Mouse (Mus musculus) adrenal gland (tissue): Measurements from ENCODE around the gene Duox1.

Source experiments
- intact Hi-C: fragments of 180-260 bp; cut with DNase I; formaldehyde crosslinking; loops from one replicate; pipeline ENCODE4 v1.15.1; 2025
- long read RNA-seq, 2 experiments: library from polyadenylated mRNA; unstranded; transcript quantifications; one replicate each; pipeline ENCODE4 v2.0.0; 2020; ENCODE audit warnings: borderline replicate concordance in 1 of 2; ENCODE audit not compliant: insufficient replicate concordance in 1 of 2

The Duox1 gene
- long read RNA-seq, experiment 1: 0 reads
- long read RNA-seq, experiment 2: 0 reads

DNA sequence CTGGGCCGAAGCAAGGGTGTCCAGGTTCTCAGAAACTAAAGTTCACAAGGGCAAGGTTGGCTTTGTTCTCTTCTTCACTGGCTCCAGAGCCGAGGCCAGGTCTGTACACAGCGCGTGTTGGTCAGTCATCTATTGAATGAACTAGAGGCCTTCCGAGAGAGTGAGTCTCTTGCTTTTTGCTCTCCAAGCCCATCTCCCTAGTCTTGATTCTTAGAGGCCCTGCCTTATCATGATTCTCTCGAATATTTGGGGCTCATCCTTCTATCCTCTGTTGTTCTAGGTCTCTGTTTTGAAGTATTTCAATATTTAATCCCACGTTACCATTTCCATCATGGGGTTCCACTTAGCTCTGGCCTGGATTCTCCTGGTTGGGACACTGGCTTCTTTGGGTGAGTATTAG lies at the start of gene Duox1:
Gene Duox1, plus strand, starts transcription at position 301 of the 400 bp plus-strand sequence.
- intact Hi-C loops: no loop called here

GRCm38 (mm10) chr2:122266407-122267193 lies 48.9 kb upstream of the Duox1 start:
- intact Hi-C loops: no loop called here

DNA sequence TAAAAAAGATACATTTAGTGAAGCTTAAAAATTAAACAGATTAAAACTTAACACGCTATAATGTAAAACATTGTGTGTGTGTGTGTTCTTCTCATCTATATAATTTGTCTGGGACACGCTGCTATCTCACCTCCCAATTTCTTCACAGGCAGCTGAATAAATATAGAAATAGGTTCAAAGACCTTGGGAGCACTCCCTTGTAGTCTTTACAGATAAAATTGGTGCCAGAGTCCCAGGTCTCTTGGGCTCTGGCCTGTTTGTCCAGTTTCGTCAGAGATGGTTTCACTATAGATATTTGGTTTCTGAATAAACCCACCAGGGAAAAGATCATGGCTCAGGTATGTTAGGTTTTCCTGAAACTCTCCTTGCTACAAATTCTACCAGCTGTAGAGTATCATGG lies 36.7 kb upstream of the Duox1 start:
- intact Hi-C loops: no loop called here

- intact Hi-C loops: no loop called here
These were observed 31.4 kb upstream of the Duox1 start for GRCm38 (mm10) chr2:122284091-122284490.

- intact Hi-C loops: no loop called here
These were observed 29.3 kb upstream of the Duox1 start for GRCm38 (mm10) chr2:122286137-122286536.

DNA sequence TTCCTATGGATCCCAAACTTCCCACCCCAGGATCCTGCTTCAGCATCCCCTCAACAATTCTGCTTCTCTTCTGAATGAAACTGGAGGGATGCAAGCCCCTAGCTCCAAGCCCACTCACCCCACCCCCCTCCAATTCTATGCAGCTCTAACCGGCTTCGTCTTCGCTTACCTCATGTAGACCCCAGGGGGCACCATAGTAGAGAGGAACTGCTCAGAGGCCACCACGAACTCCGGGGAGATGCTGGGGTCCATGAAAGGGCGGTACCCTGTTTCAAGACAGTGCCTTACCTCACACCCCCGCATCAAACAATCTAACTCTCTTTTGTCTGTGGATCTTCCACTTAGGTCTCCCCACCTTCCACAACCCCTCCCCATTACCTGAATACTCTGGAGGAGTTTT lies 20.6 kb upstream of the Duox1 start:
- intact Hi-C loops: no loop called here

GRCm38 (mm10) chr2:122297271-122298095 lies 18.0 kb upstream of the Duox1 start:
- intact Hi-C loops: no loop called here

DNA sequence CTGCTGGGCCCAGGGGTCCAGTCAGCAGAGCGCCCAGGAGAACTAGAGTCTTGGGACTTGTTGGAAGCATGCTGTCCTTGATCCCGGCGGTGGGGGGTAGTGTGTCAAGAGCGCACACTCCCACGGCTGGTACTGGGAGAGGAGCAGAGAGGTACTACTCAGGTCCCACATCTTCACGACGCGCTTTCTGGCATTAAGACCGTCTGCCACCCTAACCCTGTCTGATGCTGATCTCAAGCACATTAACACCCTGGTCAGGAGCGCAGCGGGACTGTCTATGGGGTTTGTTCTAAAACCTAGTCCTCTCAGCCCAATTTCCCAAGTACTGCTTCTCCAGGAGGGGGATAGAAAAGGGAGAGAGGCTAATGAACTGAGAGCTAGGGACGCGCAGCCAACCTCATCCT lies 17.4 kb upstream of the Duox1 start, which contains the start of gene Duox2:
Gene Duox2, minus strand, starts transcription at position 354 of the 404 bp plus-strand sequence.
- intact Hi-C loops: no loop called here

DNA sequence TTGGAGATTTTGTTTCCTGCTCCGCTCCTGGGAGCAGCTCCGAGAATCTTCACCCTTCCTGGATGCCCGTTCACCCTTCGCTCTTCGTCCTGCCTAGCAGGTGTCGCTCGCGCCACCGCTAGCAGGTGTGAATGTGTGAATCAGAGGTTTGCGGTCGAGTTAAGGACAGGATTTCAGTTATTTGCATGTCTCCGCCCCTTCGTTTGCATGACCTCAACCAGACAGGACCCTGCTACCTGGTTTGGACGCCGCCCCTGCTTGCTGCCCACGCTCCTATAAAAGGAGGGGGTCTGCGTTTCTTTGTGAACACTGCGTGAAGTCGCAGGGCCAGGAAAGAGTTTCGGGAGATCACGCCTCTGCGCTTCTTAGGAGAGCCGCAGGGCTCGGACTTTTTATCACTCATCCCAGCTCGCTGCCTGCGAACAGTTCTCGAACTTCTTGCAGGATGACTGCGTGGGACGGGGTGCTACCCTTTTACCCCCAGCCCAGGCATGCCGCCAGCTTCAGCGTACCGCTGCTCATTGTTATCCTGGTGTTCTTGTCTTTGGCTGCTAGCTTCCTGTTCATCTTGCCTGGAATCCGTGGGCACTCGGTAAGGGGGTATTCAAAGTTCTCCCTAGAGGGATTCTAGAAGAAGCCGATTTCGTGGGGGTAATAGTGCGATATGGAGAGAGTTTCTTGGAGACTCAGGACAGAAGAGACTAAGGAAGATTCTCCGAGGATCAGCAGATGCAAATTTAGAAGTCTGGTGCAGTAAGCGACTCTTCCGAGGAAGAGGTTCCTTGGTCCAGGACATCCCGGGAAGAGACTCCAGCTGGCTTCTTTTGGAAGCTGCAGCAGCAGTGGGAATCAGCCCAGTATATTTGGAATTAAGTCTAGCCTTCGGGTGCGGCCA lies 16.6 kb upstream of the Duox1 start, which contains the start of gene Duoxa2:
Gene Duoxa2, plus strand, starts transcription at position 305 of the 895 bp plus-strand sequence.
- intact Hi-C loops: no loop called here

DNA sequence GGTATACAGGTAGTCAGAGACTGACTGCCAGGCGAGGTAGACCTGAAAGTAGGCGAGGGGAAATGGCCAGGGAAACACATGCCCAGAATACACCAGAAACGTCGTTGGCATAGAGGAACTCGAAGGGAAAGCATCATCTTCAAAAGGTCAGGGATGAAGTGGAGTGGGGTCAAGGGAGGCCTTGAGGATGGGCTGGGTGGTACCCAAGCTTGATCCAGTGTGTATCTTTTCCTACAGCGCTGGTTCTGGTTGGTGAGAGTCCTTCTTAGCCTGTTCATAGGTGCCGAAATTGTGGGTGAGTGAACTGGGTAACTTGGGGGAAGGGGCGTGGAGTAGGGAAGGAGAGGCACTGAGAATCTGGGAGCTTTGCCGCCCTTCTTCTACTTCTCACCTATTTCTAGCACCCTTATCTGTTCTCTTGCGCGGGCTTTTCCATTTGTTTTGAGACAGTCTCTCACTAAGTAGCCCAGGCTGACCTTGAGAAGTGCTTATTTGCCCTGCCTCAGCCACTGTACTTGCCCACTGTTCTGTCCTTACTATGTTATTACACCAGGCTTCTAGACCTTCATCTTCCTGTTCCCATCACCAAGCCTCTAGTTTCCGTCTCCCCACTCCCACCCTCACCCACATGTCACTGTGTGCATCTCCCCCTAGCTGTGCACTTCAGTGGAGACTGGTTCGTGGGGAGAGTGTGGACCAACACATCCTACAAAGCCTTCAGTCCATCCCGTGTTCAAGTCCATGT lies 15.4 kb upstream of the Duox1 start:
- intact Hi-C loops: no loop called here

GRCm38 (mm10) chr2:122300656-122301020 lies 14.8 kb upstream of the Duox1 start:
- intact Hi-C loops: no loop called here

DNA sequence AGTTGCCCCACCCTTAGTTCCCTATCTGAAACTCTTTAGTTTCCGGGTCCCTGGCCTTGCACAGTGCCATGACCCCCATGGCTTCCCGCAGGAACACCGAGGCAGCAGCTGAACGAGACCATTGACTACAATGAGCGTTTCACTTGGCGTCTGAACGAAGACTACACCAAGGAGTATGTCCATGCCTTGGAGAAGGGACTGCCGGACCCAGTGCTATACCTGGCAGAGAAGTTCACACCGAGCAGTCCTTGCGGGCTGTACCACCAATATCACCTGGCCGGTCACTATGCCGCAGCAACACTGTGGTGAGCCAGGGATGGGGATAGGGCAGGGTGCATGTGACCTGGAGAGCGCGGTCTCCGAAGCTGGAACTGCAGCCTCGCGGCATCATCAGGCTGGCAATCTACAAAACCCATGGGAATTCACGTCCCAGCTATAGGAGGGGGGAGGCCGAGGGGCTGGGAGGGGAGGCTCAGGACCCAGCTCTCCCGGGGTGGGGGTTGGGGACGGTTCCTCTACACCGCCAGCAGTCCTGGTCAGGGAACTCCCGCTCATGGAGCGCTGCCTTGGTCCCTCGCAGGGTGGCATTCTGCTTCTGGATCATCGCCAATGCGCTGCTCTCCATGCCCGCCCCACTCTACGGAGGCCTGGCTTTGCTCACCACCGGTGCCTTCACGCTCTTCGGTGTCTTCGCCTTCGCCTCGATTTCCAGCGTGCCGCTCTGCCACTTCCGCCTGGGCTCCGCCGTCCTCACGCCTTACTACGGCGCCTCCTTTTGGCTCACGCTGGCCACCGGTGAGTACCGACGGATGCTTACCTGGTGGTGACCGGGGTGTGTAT lies 14.2 kb upstream of the Duox1 start:
- intact Hi-C loops: no loop called here

DNA sequence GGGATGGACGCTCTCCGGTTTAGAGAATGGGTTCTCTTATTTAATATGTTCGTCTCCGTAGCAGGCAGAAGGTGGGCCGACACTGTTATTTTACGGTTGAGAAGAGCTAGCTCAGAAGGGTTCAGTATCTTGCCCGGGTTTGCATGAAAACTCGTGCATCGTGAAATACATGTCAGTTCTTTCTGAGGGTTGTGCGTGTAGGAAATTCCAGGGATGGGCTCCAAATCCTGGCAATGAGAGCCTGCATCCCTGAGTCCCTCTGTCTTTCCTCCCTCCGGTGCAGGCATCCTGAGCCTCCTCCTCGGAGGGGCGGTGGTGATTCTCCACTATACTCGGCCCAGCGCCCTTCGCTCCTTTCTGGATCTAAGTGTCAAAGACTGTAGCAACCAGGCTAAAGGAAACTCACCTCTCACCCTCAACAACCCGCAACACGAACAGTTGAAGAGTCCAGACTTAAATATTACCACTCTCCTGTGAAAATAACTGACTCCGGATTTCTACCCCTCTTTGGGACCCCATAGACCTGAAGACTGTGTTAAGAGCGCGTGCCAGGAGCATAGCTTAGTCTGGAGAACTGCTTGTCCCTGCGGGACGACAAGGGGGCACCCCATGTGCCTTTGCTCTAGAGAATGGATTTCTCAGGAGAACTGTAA lies 13.4 kb upstream of the Duox1 start:
- intact Hi-C loops: loop anchor here (2.0 kb wide), 1 partner anchor 107 kb away; no protein-coding TSS in a partner anchor

- intact Hi-C loops: loop anchor here (2.0 kb wide), 1 partner anchor 108 kb away; no protein-coding TSS in a partner anchor
These were observed 12.8 kb upstream of the Duox1 start for GRCm38 (mm10) chr2:122302574-122303241.

DNA sequence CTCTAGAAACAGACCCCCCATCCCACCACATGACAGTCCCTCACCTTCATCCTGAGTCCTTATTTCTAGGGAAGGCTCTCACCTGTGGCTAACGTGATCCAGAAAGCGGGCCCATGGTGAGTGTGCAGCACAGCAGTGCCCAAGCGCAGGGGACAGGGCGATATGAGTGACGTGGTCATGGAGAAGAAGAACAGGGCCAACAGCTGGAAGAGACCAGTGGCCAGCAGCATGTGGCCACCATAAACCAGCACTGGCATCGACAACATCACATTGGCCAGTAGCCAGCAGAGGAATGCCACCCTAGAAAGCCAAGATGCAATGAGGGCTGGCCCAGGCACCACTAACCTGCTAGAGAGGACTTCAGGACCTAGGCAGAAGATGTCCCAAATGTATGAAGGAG lies 10.9 kb upstream of the Duox1 start:
- intact Hi-C loops: no loop called here

DNA sequence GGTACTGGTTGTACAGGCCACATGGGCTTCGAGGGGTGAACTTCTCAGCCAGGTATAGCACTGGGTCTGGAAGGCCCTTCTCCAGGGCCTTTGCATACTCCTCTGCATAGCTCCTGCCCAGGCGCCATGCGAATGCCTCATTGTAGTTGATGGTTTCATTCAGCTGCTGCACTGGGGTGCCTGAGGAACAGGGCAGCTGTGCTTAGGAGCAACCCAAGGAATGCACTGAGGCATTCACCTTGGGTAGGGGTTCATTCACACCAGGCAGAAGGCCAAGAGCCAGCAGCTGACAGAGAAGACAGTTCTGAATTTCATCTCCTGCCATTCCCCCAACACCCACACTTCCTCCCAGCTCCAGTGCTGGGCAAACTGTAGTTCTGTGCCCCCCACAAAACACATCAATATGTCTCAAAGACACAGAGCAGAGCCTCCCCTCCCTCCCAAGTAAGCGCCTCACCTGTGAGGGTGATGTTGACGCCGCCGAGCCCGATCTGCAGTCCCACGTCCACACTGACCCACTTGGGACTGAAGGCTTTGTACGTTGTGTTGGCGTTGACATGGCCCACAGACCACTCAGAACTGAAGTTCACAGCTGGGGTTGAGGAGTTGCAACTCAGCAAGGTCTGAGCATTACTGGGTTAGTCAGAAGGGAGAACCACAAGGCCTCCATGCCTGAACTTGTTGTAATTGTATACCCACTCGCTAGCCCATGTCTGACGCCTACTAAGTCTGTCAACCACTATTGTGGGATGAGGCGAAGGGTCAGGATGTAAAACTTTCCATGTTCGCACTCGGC lies 10.2 kb upstream of the Duox1 start:
- intact Hi-C loops: no loop called here

GRCm38 (mm10) chr2:122306184-122306583 lies 9.3 kb upstream of the Duox1 start:
- intact Hi-C loops: no loop called here

- intact Hi-C loops: no loop called here
These were observed 5.8 kb upstream of the Duox1 start for GRCm38 (mm10) chr2:122309647-122310046.
